Mouse (Mus musculus): ENCODE results near the gene Il2rg.

DNA sequence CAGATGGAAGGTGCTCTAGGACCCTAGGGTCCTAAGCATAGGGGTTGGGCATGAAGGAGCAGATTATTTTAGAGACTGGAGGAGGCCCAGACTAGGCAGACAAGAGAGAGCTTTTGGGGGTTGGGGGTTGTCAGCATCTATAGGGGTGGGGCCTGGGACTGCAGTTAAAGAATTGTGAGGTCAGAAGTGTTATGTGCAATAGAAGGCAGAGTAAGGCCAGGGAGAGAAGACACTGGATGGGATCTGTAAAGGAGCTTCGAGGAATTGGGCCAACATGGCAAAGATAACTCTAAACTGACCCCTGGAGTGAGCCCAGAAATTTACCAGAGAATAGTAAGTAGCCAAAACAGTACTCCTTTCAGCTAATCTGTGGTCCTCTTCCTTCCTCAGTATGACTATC, 4.2 kb downstream of the Il2rg start, which contains the start of gene Gm614:
- TF ChIP-seq POLR2A (IDR thresholded peaks at IDR 0.05; ENCODE audit: borderline replicate concordance, extremely low read depth, insufficient read depth, insufficient read length, poor library complexity, severe bottlenecking) (no peak), CTCF (IDR thresholded peaks at IDR 0.05; ENCODE audit: borderline replicate concordance, extremely low read depth, insufficient read depth, insufficient read length) (no peak)

Measured in brain, embryonic 14.5 days (tissue).